Mouse (Mus musculus) brown adipose tissue, adult 24 weeks (tissue): Measurements from ENCODE around the gene Tnfsf12. TPM values are rescaled to one million over a fixed set of nuclear protein-coding genes. Genes with fewer than 3 reads are reported as not detected.
"Not testable (repeated sequence)": the region's sequence is repeated elsewhere in the genome, so short reads cannot be mapped to it uniquely, and the experiment has no call there.

Experiments used
- H3K27ac ChIP-seq: fragments of 200-500 bp; replicated peaks from 2 replicates; pipeline ENCODE4 v1.5.1; 2012; ENCODE audit warnings: low read depth, mild to moderate bottlenecking, low read length
- H3K4me1 ChIP-seq: fragments of 200-500 bp; 2 replicates; pipeline ENCODE4 v1.6.1; 2012; ENCODE audit warnings: low read length, mixed read lengths; ENCODE audit not compliant: control insufficient read depth, insufficient read depth, insufficient read length
- H3K4me3 ChIP-seq: fragments of 200-500 bp; 2 replicates; pipeline ENCODE4 v1.5.1; 2012; ENCODE audit warnings: low read depth, mild to moderate bottlenecking, low read length, moderate library complexity; ENCODE audit not compliant: insufficient read depth
- polyA plus RNA-seq: library from polyadenylated mRNA; stranded (reverse); fragments of >200 nt; gene quantifications from 2 replicates; pipeline ENCODE4 v1.2.4, GENCODE M21; 2012; ENCODE audit not compliant: missing spikeins, insufficient read depth, insufficient read length

Tnfsf12 gene
- 12.7 and 13.7 TPM in 2 replicates for polyA plus RNA-seq

- peak within 1 kb of the TSS; percentile 81 for H3K27ac ChIP-seq
- H3K4me1 ChIP-seq, result 0 out of 2 replicates have a peak, but pooled peaks cover 3% of the 10 kb centered on the region
- peak within 1 kb of the TSS; percentile 78 for H3K4me3 ChIP-seq
Measured at GRCm38 (mm10) chr11:69695361-69696181, at the start of gene Tnfsf12, which contains the start of gene Tnfsfm13. TSS of gene Tnfsf12 (minus strand) at chr11:69695849. TSS of gene Tnfsfm13 (minus strand) at chr11:69696098.

DNA sequence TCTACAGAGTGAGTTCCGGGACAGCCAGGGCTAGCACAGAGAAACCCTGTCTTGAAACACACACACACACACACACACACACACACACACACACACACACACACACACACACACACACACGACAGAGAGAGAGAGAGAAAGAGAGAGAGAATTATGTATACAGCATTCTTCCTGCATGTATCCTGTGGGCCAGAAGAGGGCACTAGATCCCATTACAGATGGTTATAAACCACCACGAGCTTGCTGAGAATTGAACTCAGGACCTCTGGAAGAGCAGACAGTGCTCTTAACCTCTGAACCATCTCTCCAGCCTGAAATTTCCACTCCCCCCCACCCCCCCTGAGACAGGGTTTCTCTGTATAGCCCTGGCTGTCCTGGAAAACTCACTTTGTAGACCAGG lies 35.8 kb upstream of the Tnfsf12 start:
- not testable (repeated sequence) for H3K4me1 ChIP-seq, H3K27ac ChIP-seq, H3K4me3 ChIP-seq

- Histone ChIP-seq H3K27ac (no peak overlapping the region), H3K4me3 (no peak overlapping the region), H3K4me1 (no peaks in the 10 kb centered on the region; the same call in 1 of the 2 replicates)
Measured at GRCm38 (mm10) chr11:69729063-69729462, 33.4 kb upstream of the Tnfsf12 start.

- no peaks in the 10 kb centered on the region; the same call in 1 of the 2 replicates for H3K4me1 ChIP-seq
- H3K27ac ChIP-seq, result no peak overlapping the region
- H3K4me3 ChIP-seq, result no peak overlapping the region
Measured at GRCm38 (mm10) chr11:69725951-69726350, 30.3 kb upstream of the Tnfsf12 start.

GRCm38 (mm10) chr11:69723074-69723473 lies 27.4 kb upstream of the Tnfsf12 start:
- no peak overlapping the region for H3K27ac ChIP-seq
- no peak overlapping the region for H3K4me3 ChIP-seq
- H3K4me1 ChIP-seq, result no peaks in the 10 kb centered on the region

- no peaks in the 10 kb centered on the region for H3K4me1 ChIP-seq
- no peak overlapping the region for H3K27ac ChIP-seq
- H3K4me3 ChIP-seq, result no peak overlapping the region
Measured at GRCm38 (mm10) chr11:69720852-69721251, 25.2 kb upstream of the Tnfsf12 start.

DNA sequence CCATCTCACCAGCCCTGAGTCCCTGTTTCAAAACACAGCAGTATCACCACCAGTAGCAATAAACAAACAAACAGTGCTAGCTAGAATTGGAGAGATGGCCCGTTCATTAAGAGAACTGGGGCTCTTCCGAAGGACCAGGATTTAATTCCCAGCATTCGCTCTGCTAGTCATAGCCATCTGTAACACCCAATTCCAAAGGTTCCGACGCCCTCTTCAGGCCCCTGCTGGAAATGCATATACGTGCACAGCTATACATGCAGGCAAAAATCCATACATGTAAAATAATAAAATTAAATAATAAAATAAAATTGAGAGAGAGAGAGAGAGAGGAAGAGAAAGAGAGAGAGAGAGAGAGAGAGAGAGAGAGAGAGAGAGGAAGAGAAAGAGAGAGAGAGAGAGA lies 23.8 kb upstream of the Tnfsf12 start:
- Histone ChIP-seq H3K4me1 (no peaks in the 10 kb centered on the region), H3K27ac (no peak overlapping the region), H3K4me3 (no peak overlapping the region)

DNA sequence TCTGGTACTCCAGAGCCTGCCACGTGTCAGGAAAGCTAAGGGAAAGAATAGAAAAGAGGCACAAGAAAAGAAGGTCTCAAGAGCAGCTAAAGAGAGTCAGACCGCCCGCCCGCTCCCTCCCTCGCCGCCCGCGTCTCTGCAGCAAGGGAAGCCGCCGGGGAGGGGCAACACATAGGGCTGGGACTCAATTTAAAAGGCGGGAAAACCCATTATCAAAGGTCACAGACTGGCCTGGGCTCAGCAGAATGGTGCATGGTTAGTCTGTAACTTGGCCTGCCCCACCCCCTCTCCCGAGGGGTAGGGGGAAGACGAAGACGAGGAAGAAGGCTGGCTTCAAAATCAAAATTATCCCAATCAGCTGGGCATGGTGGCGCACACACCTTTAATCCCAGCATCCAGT lies 23.0 kb upstream of the Tnfsf12 start:
- no peaks in the 10 kb centered on the region for H3K4me1 ChIP-seq
- H3K4me3 ChIP-seq, result no peak overlapping the region
- no peak overlapping the region for H3K27ac ChIP-seq

DNA sequence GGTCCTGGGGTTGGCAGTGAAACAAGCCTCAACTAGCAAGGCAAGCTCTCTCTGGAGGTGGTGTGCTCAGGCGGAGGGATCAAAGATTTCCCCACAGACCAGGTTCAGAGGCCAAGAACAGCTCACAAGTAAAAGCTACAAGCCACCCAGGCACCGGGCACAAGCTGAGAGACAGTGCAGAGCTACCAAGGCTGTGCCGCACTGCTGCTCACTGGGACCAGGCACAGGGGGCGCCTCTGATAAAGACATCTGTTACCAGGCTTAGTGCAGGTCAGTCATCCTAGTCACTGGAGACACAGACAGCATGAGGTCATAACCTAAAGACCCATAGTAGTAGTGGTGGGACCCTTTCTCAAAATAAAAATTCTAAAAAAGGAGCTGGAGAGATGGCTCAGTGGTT lies 21.3 kb upstream of the Tnfsf12 start:
- no peak overlapping the region for H3K4me3 ChIP-seq
- no peaks in the 10 kb centered on the region for H3K4me1 ChIP-seq
- no peak overlapping the region for H3K27ac ChIP-seq

- H3K4me1 ChIP-seq, result no peaks in the 10 kb centered on the region
- H3K4me3 ChIP-seq, result no peak overlapping the region
- no peak overlapping the region for H3K27ac ChIP-seq
Measured at GRCm38 (mm10) chr11:69715929-69716328, 20.3 kb upstream of the Tnfsf12 start.

GRCm38 (mm10) chr11:69715482-69715881 lies 19.8 kb upstream of the Tnfsf12 start:
- Histone ChIP-seq H3K4me1 (no peaks in the 10 kb centered on the region), H3K27ac (no peak overlapping the region), H3K4me3 (no peak overlapping the region)

GRCm38 (mm10) chr11:69714636-69715329 lies 19.1 kb upstream of the Tnfsf12 start:
- Histone ChIP-seq H3K4me1 (no peaks in the 10 kb centered on the region), H3K27ac (no peak overlapping the region), H3K4me3 (no peak overlapping the region)

DNA sequence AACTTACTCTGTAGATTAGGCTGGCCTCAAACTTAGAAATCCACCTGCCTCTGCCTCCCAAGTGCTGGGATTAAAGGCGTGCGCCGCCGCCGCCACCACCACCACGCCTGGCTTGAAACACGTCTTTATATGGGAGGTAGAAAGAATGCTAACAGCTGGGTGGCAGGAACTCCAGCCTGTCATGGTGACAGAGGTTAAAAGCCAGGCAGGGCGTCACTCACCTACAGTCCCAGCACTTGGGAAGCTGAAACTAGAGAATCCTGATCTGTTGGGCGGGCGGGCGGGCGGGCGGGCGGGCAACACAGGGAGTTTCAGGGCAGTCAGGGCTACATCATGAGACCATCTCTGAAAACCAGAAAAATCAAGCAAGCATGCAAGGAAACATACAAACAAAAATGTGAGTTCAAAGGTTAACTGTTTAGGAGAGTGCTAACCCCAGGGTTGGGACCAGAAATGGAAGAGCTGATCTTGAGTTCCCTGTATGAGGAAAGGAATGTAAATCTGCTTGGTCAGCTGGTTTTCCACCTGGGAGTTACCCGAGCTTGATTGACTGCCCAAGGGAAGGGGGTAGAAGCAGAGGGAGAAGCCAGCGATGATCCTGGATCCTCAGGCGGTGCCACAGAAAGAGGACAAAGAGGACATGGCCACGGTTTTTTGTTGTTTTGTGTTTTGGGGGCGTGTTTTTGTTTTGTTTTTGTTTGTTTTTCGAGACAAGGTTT lies 17.5 kb upstream of the Tnfsf12 start:
- H3K27ac ChIP-seq, result no peak overlapping the region
- no peaks in the 10 kb centered on the region for H3K4me1 ChIP-seq
- H3K4me3 ChIP-seq, result no peak overlapping the region

GRCm38 (mm10) chr11:69711082-69711481 lies 15.4 kb upstream of the Tnfsf12 start:
- Histone ChIP-seq H3K4me1 (no peaks in the 10 kb centered on the region), H3K27ac (no peak overlapping the region), H3K4me3 (no peak overlapping the region)

DNA sequence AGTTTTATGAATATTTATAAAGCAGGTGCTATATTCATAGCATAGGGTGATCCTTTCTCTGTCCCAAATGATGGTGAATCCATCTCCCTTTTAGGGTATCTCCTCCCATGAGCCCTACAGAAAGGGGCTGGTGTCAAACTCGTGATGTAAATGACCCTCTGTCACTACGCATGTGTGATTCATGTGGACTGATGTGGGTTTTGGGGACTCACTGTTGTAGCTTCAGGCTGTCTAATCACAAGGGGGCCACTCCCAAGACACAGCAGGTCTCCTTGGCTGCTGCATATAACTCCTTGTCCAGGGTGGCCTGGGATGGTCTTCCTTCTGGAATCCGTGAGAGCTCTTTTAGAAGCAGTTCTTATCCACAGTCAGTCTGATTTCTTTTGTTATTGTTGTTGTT lies 14.8 kb upstream of the Tnfsf12 start:
- no peak overlapping the region for H3K4me3 ChIP-seq
- H3K27ac ChIP-seq, result no peak overlapping the region
- H3K4me1 ChIP-seq, result no peaks in the 10 kb centered on the region
